Mouse (Mus musculus): ENCODE results near the gene Syne1. TPM values are rescaled to one million over a fixed set of nuclear protein-coding genes. Genes with fewer than 3 reads are reported as not detected.

Gene Syne1
- polyA plus RNA-seq, 1 experiment = 67.1 TPM

DNA sequence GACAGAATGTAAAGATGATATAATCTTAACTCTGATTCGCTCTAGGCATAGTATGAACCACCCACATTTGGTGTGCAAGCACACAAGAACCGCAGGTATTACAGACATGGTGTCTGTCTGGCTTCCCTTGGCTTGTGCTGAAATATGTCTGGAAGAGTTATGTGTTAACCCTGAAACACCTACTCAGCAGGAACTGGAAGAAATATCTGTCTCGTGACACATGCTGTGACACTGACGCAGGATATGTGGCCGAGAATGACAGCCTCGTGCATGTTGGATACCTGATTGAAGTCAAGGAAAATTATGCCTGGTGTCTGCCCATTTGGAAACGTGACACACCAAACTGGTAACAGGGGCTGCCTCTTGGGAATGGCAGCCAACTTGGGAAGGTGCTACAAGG is 463.9 kb downstream of the Syne1 start:
- WGBS = 89% methylated on average over 7 of the region's 7 CpGs
- H3K4me3 ChIP-seq (replicated peaks; ENCODE audit: control insufficient read depth, low read depth, low read length) = no peak overlapping the region
- no peaks in the 10 kb centered on the region for H3K4me1 ChIP-seq (ENCODE audit: control insufficient read depth, insufficient read depth, low read length)
- TF ChIP-seq POLR2A (IDR thresholded peaks at IDR 0.05; ENCODE audit: borderline replicate concordance, control insufficient read depth, low read depth, low read length) (no peak), CTCF (IDR thresholded peaks at IDR 0.05; ENCODE audit: control insufficient read depth, insufficient read depth, low read length) (no peak)
- no peak overlapping the region for H3K27ac ChIP-seq (ENCODE audit: control insufficient read depth, insufficient read depth, low read depth, low read length, poor library complexity)

DNA sequence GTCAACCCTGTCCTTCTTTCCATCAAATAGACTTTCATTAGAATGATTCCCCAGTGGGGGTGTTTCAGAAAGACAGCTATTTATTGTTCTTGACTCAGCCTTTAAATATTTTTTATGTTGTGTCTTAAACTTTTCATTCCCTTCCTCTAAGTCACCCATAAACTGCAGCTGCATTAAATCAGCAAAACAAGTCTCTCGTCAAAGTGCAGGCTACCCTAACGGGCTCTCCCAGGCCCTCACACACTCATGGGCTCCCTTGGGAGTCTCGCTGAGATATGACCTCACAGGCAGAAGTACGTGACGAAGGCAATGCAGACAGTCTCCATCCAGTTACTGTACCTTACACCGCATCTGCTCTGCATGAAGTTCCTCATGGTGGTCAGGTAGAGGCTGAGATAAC is 465.0 kb downstream of the Syne1 start:
- no peak overlapping the region for H3K4me3 ChIP-seq (replicated peaks; ENCODE audit: control insufficient read depth, low read depth, low read length)
- no peak overlapping the region for H3K27ac ChIP-seq (ENCODE audit: control insufficient read depth, insufficient read depth, low read depth, low read length, poor library complexity)
- no peaks in the 10 kb centered on the region for H3K4me1 ChIP-seq (ENCODE audit: control insufficient read depth, insufficient read depth, low read length)
- WGBS = 83% methylated on average over 6 of the region's 6 CpGs
- TF ChIP-seq CTCF (IDR thresholded peaks at IDR 0.05; ENCODE audit: control insufficient read depth, insufficient read depth, low read length) = no peak
- TF ChIP-seq POLR2A (IDR thresholded peaks at IDR 0.05; ENCODE audit: borderline replicate concordance, control insufficient read depth, low read depth, low read length) = no peak

GRCm38 (mm10) chr10:5085792-5086191 is 465.5 kb downstream of the Syne1 start:
- whole genome bisulfite sequencing = 87% methylated on average over 5 of the region's 5 CpGs
- H3K4me1 ChIP-seq (ENCODE audit: control insufficient read depth, insufficient read depth, low read length) = no peaks in the 10 kb centered on the region
- TF ChIP-seq POLR2A (IDR thresholded peaks at IDR 0.05; ENCODE audit: borderline replicate concordance, control insufficient read depth, low read depth, low read length) (no peak), CTCF (IDR thresholded peaks at IDR 0.05; ENCODE audit: control insufficient read depth, insufficient read depth, low read length) (no peak)
- H3K27ac ChIP-seq (ENCODE audit: control insufficient read depth, insufficient read depth, low read depth, low read length, poor library complexity) = no peak overlapping the region
- H3K4me3 ChIP-seq (replicated peaks; ENCODE audit: control insufficient read depth, low read depth, low read length) = no peak overlapping the region

DNA sequence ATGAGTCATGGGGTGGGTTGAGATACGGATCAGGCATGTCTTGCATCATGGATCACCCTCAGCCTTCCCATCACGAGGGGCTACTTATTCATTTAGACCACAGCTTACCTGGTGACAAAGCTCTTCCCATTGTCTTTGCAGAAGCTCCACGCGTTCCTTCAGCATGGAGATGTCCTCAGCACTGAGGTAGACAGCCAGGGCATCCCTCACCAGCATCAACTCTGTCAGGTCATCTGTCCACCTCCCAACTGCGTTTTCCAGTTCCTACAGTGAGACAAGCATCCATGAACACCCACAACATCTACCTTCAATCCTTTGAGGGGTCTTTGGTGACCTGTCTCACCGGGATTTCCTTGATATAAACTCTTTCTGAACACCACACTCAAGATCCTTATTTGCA is 467.6 kb downstream of the Syne1 start:
- 82% methylated on average over 6 of the region's 6 CpGs for WGBS
- no peaks in the 10 kb centered on the region for H3K4me1 ChIP-seq (ENCODE audit: control insufficient read depth, insufficient read depth, low read length)
- H3K4me3 ChIP-seq (replicated peaks; ENCODE audit: control insufficient read depth, low read depth, low read length) = no peak overlapping the region
- TF ChIP-seq POLR2A (IDR thresholded peaks at IDR 0.05; ENCODE audit: borderline replicate concordance, control insufficient read depth, low read depth, low read length) (no peak), CTCF (IDR thresholded peaks at IDR 0.05; ENCODE audit: control insufficient read depth, insufficient read depth, low read length) (no peak)
- H3K27ac ChIP-seq (ENCODE audit: control insufficient read depth, insufficient read depth, low read depth, low read length, poor library complexity) = no peak overlapping the region; the same call in 1 of the 2 replicates

- WGBS = 12% methylated on average over 9 of the region's 9 CpGs
- no peak for TF ChIP-seq POLR2A (IDR thresholded peaks at IDR 0.05; ENCODE audit: borderline replicate concordance, control insufficient read depth, low read depth, low read length)
- TF ChIP-seq CTCF (IDR thresholded peaks at IDR 0.05; ENCODE audit: control insufficient read depth, insufficient read depth, low read length) = no peak
- Histone ChIP-seq H3K4me1 (ENCODE audit: control insufficient read depth, insufficient read depth, low read length) (no peaks in the 10 kb centered on the region), H3K4me3 (replicated peaks; ENCODE audit: control insufficient read depth, low read depth, low read length) (no peak overlapping the region), H3K27ac (ENCODE audit: control insufficient read depth, insufficient read depth, low read depth, low read length, poor library complexity) (no peak overlapping the region)
Measured at GRCm38 (mm10) chr10:5079945-5080468, 471.3 kb downstream of the Syne1 start.

- WGBS = 92% methylated on average over 7 of the region's 7 CpGs
- Histone ChIP-seq H3K4me1 (ENCODE audit: control insufficient read depth, insufficient read depth, low read length) (no peaks in the 10 kb centered on the region), H3K4me3 (replicated peaks; ENCODE audit: control insufficient read depth, low read depth, low read length) (no peak overlapping the region), H3K27ac (ENCODE audit: control insufficient read depth, insufficient read depth, low read depth, low read length, poor library complexity) (no peak overlapping the region)
- TF ChIP-seq CTCF (IDR thresholded peaks at IDR 0.05; ENCODE audit: control insufficient read depth, insufficient read depth, low read length) = no peak
Measured at GRCm38 (mm10) chr10:5075724-5076123, 475.6 kb downstream of the Syne1 start.

DNA sequence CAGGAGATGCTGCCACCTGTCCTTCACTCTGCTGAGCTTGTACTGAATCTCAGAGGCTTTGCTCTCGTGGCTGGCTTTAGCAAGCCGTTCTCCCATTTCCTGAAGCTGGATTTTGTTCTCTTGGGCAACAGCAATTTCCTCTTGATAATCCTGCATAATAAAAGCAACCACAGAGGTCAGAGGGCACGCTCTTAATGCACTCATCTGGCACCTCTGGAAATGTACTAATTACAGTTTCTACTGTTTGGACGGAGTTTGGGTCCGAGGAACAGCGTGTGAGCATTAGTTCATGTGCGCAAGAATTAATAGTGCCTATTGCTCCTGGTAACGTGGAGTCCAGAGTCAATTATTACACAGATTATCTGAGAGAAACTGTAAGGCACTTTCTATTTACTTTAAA is 479.2 kb downstream of the Syne1 start:
- 78% methylated on average over 8 of the region's 8 CpGs for WGBS
- no peak overlapping the region for H3K4me3 ChIP-seq (replicated peaks; ENCODE audit: control insufficient read depth, low read depth, low read length)
- H3K4me1 ChIP-seq (ENCODE audit: control insufficient read depth, insufficient read depth, low read length) = no peaks in the 10 kb centered on the region
- TF ChIP-seq CTCF (IDR thresholded peaks at IDR 0.05; ENCODE audit: control insufficient read depth, insufficient read depth, low read length) (no peak), POLR2A (IDR thresholded peaks at IDR 0.05; ENCODE audit: borderline replicate concordance, control insufficient read depth, low read depth, low read length) (no peak)
- no peak overlapping the region for H3K27ac ChIP-seq (ENCODE audit: control insufficient read depth, insufficient read depth, low read depth, low read length, poor library complexity)

GRCm38 (mm10) chr10:5070941-5071231 is 480.4 kb downstream of the Syne1 start:
- no peak overlapping the region for H3K27ac ChIP-seq (ENCODE audit: control insufficient read depth, insufficient read depth, low read depth, low read length, poor library complexity)
- H3K4me3 ChIP-seq (replicated peaks; ENCODE audit: control insufficient read depth, low read depth, low read length) = no peak overlapping the region
- H3K4me1 ChIP-seq (ENCODE audit: control insufficient read depth, insufficient read depth, low read length) = no peaks in the 10 kb centered on the region
- TF ChIP-seq POLR2A (IDR thresholded peaks at IDR 0.05; ENCODE audit: borderline replicate concordance, control insufficient read depth, low read depth, low read length) = no peak
- TF ChIP-seq CTCF (IDR thresholded peaks at IDR 0.05; ENCODE audit: control insufficient read depth, insufficient read depth, low read length) = no peak
- WGBS = 81% methylated on average over 3 of the region's 3 CpGs

- 90% methylated on average over 11 of the region's 11 CpGs for WGBS
- no peak for TF ChIP-seq POLR2A (IDR thresholded peaks at IDR 0.05; ENCODE audit: borderline replicate concordance, control insufficient read depth, low read depth, low read length)
- no peak for TF ChIP-seq CTCF (IDR thresholded peaks at IDR 0.05; ENCODE audit: control insufficient read depth, insufficient read depth, low read length)
- Histone ChIP-seq H3K4me1 (ENCODE audit: control insufficient read depth, insufficient read depth, low read length) (no peaks in the 10 kb centered on the region), H3K4me3 (replicated peaks; ENCODE audit: control insufficient read depth, low read depth, low read length) (no peak overlapping the region), H3K27ac (ENCODE audit: control insufficient read depth, insufficient read depth, low read depth, low read length, poor library complexity) (no peak overlapping the region)
Measured at GRCm38 (mm10) chr10:5070168-5070940, 480.9 kb downstream of the Syne1 start.

Measured in bone marrow, adult 2 months (tissue).